Mouse (Mus musculus) kidney, embryonic 14.5 days (tissue): ENCODE data around the gene Map2k3. TPM values are rescaled to one million over a fixed set of nuclear protein-coding genes. Genes with fewer than 3 reads are reported as not detected.
"Not testable (repeated sequence)": the region's sequence is repeated elsewhere in the genome, so short reads cannot be mapped to it uniquely, and the experiment has no call there.

Experiments used
- ATAC-seq: fragments of 200-750 bp; cut with Nextera tagmentation; 2 replicates; pipeline ENCODE4 v1.8.0; 2017; ENCODE audit warnings: moderate number of reproducible peaks, mild to moderate bottlenecking, moderate TSS enrichment, moderate library complexity; ENCODE audit not compliant: low FRiP score, low TSS enrichment
- H3K27ac ChIP-seq: fragments of 300-500 bp; sonication (generic); 2 replicates; pipeline ENCODE4 v1.5.1; 2014; ENCODE audit warnings: low read depth, mild to moderate bottlenecking, low read length, moderate library complexity, mixed read lengths
- H3K27me3 ChIP-seq: fragments of 300-500 bp; sonication (generic); 2 replicates; pipeline ENCODE4 v1.6.1; 2014; ENCODE audit warnings: mild to moderate bottlenecking, low read length; ENCODE audit not compliant: control insufficient read depth, insufficient read depth
- H3K36me3 ChIP-seq: fragments of 300-500 bp; sonication (generic); 2 replicates; pipeline ENCODE4 v1.6.1; 2014; ENCODE audit warnings: low read length, mixed read lengths; ENCODE audit not compliant: control insufficient read depth, insufficient read depth
- H3K4me1 ChIP-seq: fragments of 300-500 bp; sonication (generic); 2 replicates; pipeline ENCODE4 v1.6.1; 2014; ENCODE audit warnings: low read length, mixed read lengths; ENCODE audit not compliant: control insufficient read depth, insufficient read depth
- H3K4me2 ChIP-seq: fragments of 300-500 bp; sonication (generic); replicated peaks from 2 replicates; pipeline ENCODE4 v1.6.1; 2014; ENCODE audit warnings: low read depth, mild to moderate bottlenecking, low read length
- H3K4me3 ChIP-seq: fragments of 300-500 bp; sonication (generic); 2 replicates; pipeline ENCODE4 v1.5.1; 2014; ENCODE audit warnings: mild to moderate bottlenecking, low read length
- H3K9ac ChIP-seq: fragments of 300-500 bp; sonication (generic); 2 replicates; pipeline ENCODE4 v1.6.1; 2014; ENCODE audit warnings: low read depth, mild to moderate bottlenecking, low read length, moderate library complexity
- H3K9me3 ChIP-seq: fragments of 300-500 bp; sonication (generic); 2 replicates; pipeline ENCODE4 v1.6.1; 2016; ENCODE audit warnings: low read length; ENCODE audit not compliant: control insufficient read depth
- WGBS: fragments of 180-500 bp; shearing (Covaris S2); extraction: QIAGEN DNeasy Blood & Tissue Kit; methylation state at CpG from one replicate; pipeline ENCODE4 v1.1.7; 2014; 5-methylcytosine and 5-hydroxymethylcytosine counted together
- polyA plus RNA-seq: library from polyadenylated mRNA; unstranded; fragments of >200 nt; fragmentation: Nextera tagmentation; extraction: Ambion mirVana; gene quantifications from 2 replicates; pipeline ENCODE4 v1.2.1, GENCODE M21; 2014

The Map2k3 gene
- polyA plus RNA-seq: 69.0 and 106 TPM in 2 replicates

- Histone ChIP-seq H3K9ac (peak within 1 kb of the TSS; percentile 86), H3K4me3 (peak within 1 kb of the TSS; percentile 91), H3K36me3 (peaks cover 7% of the 10 kb centered on the region; the same call in 1 of the 2 replicates), H3K4me2 (peak within 1 kb of the TSS; percentile 84), H3K9me3 (no peaks in the 10 kb centered on the region), H3K4me1 (peaks cover 49% of the 10 kb centered on the region), H3K27ac (peak within 1 kb of the TSS; percentile 75), H3K27me3 (no peaks in the 10 kb centered on the region)
- under 1% methylated on average over 59 of the region's 59 CpGs for WGBS
- peak; percentile 95 for ATAC-seq
These were observed at the start of gene Map2k3 for GRCm38 (mm10) chr11:60931869-60932481. Map2k3 (plus strand) TSS chr11:60932033.

GRCm38 (mm10) chr11:60882386-60882785, 49.4 kb upstream of the Map2k3 start:
- Histone ChIP-seq H3K27me3 (no peaks in the 10 kb centered on the region), H3K4me2 (no peak overlapping the region), H3K9me3 (no peaks in the 10 kb centered on the region), H3K27ac (no peak overlapping the region), H3K4me3 (no peak overlapping the region), H3K36me3 (no peaks in the 10 kb centered on the region), H3K4me1 (peaks cover 3% of the 10 kb centered on the region), H3K9ac (no peak overlapping the region)
- ATAC-seq: no peak
- WGBS: 81% methylated on average over 3 of the region's 3 CpGs

- H3K27me3 ChIP-seq, H3K4me3 ChIP-seq, H3K9ac ChIP-seq, H3K27ac ChIP-seq, H3K9me3 ChIP-seq, H3K4me2 ChIP-seq, H3K36me3 ChIP-seq, ATAC-seq, H3K4me1 ChIP-seq: not testable (repeated sequence)
- WGBS: 91% methylated on average over 2 of the region's 3 CpGs
These were observed 44.8 kb upstream of the Map2k3 start for GRCm38 (mm10) chr11:60886986-60887385.

GRCm38 (mm10) chr11:60889861-60890260, 42.0 kb upstream of the Map2k3 start:
- Histone ChIP-seq H3K27me3 (no peaks in the 10 kb centered on the region), H3K4me2 (no peak overlapping the region), H3K27ac (0 out of 2 replicates have a peak overlapping the region, but pooled peaks have one; percentile 4), H3K4me1 (peaks cover 7% of the 10 kb centered on the region), H3K36me3 (no peaks in the 10 kb centered on the region), H3K4me3 (no peak overlapping the region), H3K9me3 (no peaks in the 10 kb centered on the region), H3K9ac (no peak overlapping the region)
- 47% methylated on average over 2 of the region's 2 CpGs for WGBS
- no peak for ATAC-seq

GRCm38 (mm10) chr11:60890286-60890685, 41.5 kb upstream of the Map2k3 start:
- Histone ChIP-seq H3K36me3 (no peaks in the 10 kb centered on the region), H3K27me3 (no peaks in the 10 kb centered on the region), H3K27ac (no peak overlapping the region), H3K4me2 (no peak overlapping the region), H3K4me3 (no peak overlapping the region), H3K9ac (no peak overlapping the region), H3K4me1 (peaks cover 7% of the 10 kb centered on the region), H3K9me3 (no peaks in the 10 kb centered on the region)
- 27% methylated on average over 6 of the region's 6 CpGs for WGBS
- ATAC-seq: no peak

- no peak for ATAC-seq
- Histone ChIP-seq H3K27me3 (no peaks in the 10 kb centered on the region), H3K4me1 (peaks cover 7% of the 10 kb centered on the region), H3K27ac (no peak overlapping the region), H3K4me3 (no peak overlapping the region), H3K9me3 (no peaks in the 10 kb centered on the region), H3K36me3 (no peaks in the 10 kb centered on the region), H3K4me2 (no peak overlapping the region), H3K9ac (no peak overlapping the region)
- 6% methylated on average over 3 of the region's 3 CpGs for WGBS
These were observed 41.1 kb upstream of the Map2k3 start for GRCm38 (mm10) chr11:60890744-60891143.

GRCm38 (mm10) chr11:60895915-60896314, 35.9 kb upstream of the Map2k3 start:
- H3K9me3 ChIP-seq: no peaks in the 10 kb centered on the region
- peaks cover 10% of the 10 kb centered on the region for H3K4me1 ChIP-seq
- peak overlapping the region; percentile 62; the same call in 1 of the 2 replicates for H3K27ac ChIP-seq
- peak; percentile 95 for ATAC-seq
- no peak overlapping the region for H3K4me3 ChIP-seq
- H3K36me3 ChIP-seq: no peaks in the 10 kb centered on the region
- no peak overlapping the region for H3K9ac ChIP-seq
- WGBS: 13% methylated on average over 4 of the region's 4 CpGs
- H3K4me2 ChIP-seq: no peak overlapping the region
- no peaks in the 10 kb centered on the region for H3K27me3 ChIP-seq

- Histone ChIP-seq H3K27ac (no peak overlapping the region), H3K9me3 (no peaks in the 10 kb centered on the region), H3K4me1 (peaks cover 5% of the 10 kb centered on the region; the same call in 1 of the 2 replicates), H3K27me3 (no peaks in the 10 kb centered on the region), H3K9ac (no peak overlapping the region), H3K36me3 (peaks cover 24% of the 10 kb centered on the region), H3K4me3 (no peak overlapping the region), H3K4me2 (no peak overlapping the region)
- no peak for ATAC-seq
- WGBS: 77% methylated on average over 7 of the region's 7 CpGs
These were observed 29.8 kb upstream of the Map2k3 start for GRCm38 (mm10) chr11:60902001-60902400.

GRCm38 (mm10) chr11:60902486-60902885, 29.3 kb upstream of the Map2k3 start:
- Histone ChIP-seq H3K4me2 (no peak overlapping the region), H3K4me1 (0 out of 2 replicates have a peak, but pooled peaks cover 4% of the 10 kb centered on the region), H3K36me3 (peaks cover 24% of the 10 kb centered on the region), H3K9ac (no peak overlapping the region), H3K9me3 (no peaks in the 10 kb centered on the region), H3K27ac (no peak overlapping the region), H3K4me3 (no peak overlapping the region), H3K27me3 (no peaks in the 10 kb centered on the region)
- ATAC-seq: no peak
- whole genome bisulfite sequencing: 53% methylated on average over 4 of the region's 4 CpGs
